Mouse (Mus musculus): ENCODE measurements at regions not wholly inside any gene's neighbourhood (a gene's known extent, or its start where the extent isn't known, plus 50 kb on each side); places are given as distances from the start of the nearest gene placed in this dataset.

DNA sequence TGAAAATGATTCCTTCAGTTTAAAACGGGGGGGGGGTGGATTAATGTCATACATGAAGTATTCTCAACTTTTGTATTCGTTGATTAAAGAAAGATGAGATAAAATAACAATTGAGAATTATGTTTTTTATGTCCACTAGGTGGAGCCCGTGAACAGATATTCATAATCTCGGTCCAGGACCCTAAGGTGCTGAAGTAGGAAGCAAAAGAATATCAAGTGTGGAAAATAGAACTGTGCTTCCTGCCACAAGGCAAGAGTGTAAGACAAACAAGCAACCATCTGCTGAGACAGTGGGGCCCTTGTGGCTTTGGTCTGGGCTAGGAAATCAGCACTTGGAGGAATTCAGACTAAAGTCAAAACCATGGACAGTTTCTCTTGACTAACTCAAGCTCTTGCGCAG lies 50.9 kb upstream of the Kap start:
- intact Hi-C loops (cut with DNase I), result loop anchor here (2.0 to 5.0 kb wide), 2 partner anchors 483 to 498 kb away; no protein-coding TSS in a partner anchor

- intact Hi-C loops (cut with DNase I), result no loop called here
Measured at GRCm38 (mm10) chr6:133934667-133935066, 81.1 kb upstream of the Kap start.

GRCm38 (mm10) chr6:133935671-133936070 lies 82.1 kb upstream of the Kap start:
- intact Hi-C loops (cut with DNase I), result no loop called here

- intact Hi-C loops (cut with DNase I), result loop anchor here (1.0 kb wide), 1 partner anchor 429 kb away; no protein-coding TSS in a partner anchor
Measured at GRCm38 (mm10) chr6:133959902-133960634, 75.4 kb upstream of the Etv6 start.

DNA sequence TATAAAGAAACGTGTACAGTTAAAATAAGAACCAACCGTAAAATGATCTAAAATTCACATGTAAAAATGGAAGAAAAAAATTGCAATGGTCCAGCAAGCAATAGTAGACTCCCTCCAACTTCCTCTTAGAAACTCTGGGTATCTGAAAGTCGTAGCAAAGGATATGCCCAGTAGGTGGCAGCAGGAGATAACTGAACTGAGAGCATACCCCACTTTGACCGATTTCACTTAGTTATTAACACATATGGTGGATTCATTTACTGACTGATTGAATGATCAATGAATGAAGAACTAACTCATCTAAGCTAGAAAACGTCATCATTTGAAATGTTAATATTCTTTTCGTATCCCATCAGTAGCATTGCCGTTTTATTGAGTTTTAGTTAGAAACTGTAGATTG lies 74.8 kb upstream of the Etv6 start:
- intact Hi-C loops (cut with DNase I), result loop anchor here (1.0 kb wide), 1 partner anchor 429 kb away; no protein-coding TSS in a partner anchor

- intact Hi-C loops (cut with DNase I), result no loop called here
Measured at GRCm38 (mm10) chr6:133962641-133963040, 72.9 kb upstream of the Etv6 start.

GRCm38 (mm10) chr6:133963264-133963663 lies 72.2 kb upstream of the Etv6 start:
- intact Hi-C loops (cut with DNase I), result no loop called here

GRCm38 (mm10) chr6:133967286-133967685 lies 68.2 kb upstream of the Etv6 start:
- intact Hi-C loops (cut with DNase I), result no loop called here

GRCm38 (mm10) chr6:133972054-133972705 lies 63.3 kb upstream of the Etv6 start:
- intact Hi-C loops (cut with DNase I), result no loop called here

- intact Hi-C loops (cut with DNase I), result no loop called here
Measured at GRCm38 (mm10) chr6:133973205-133973838, 62.2 kb upstream of the Etv6 start.

GRCm38 (mm10) chr6:133975951-133976350 lies 59.5 kb upstream of the Etv6 start:
- intact Hi-C loops (cut with DNase I), result no loop called here

- intact Hi-C loops (cut with DNase I), result no loop called here
Measured at GRCm38 (mm10) chr6:133976854-133977253, 58.6 kb upstream of the Etv6 start.

GRCm38 (mm10) chr6:133983804-133984514 lies 51.5 kb upstream of the Etv6 start:
- intact Hi-C loops (cut with DNase I), result no loop called here

- intact Hi-C loops (cut with DNase I), result no loop called here
Measured at GRCm38 (mm10) chr6:133984666-133985355, 50.7 kb upstream of the Etv6 start.

Data from adrenal gland (tissue).